Mouse (Mus musculus): ENCODE results near the gene Ntrk1. TPM values are rescaled to one million over a fixed set of nuclear protein-coding genes. Genes with fewer than 3 reads are reported as not detected.

The Ntrk1 gene
- total RNA-seq (2012; rRNA removed) = not detected in 2 replicates
- polyA plus RNA-seq (2012; ENCODE audit: insufficient read depth in 1 of 2, insufficient read length in 2 of 2, low read depth in 1 of 2, low replicate concordance in 2 of 2, missing spikeins in 1 of 2) = not detected

GRCm38 (mm10) chr3:87794922-87795325 is at the start of gene Ntrk1:
Gene Ntrk1, minus strand, starts transcription at chr3:87795162.
- H3K79me2 ChIP-seq (ENCODE audit: control insufficient read depth, insufficient read depth, low read length, poor library complexity) = no peaks in the 10 kb centered on the region
- no peak for DNase-seq (ENCODE audit: low read depth, low spot score)
- H3K27me3 ChIP-seq (ENCODE audit: control insufficient read depth in 1 of 2, insufficient read depth in 2 of 2, low read length in 2 of 2) = peaks cover 0 to 3% of the 10 kb centered on the region in 2 experiments; a peak in 3 of 4 replicates
- peaks cover 0 to 2% of the 10 kb centered on the region in 2 experiments; a peak in 1 of 4 replicates for H3K36me3 ChIP-seq (ENCODE audit: control insufficient read depth in 1 of 2, insufficient read depth in 2 of 2, low read length in 2 of 2)
- H3K4me3 ChIP-seq (ENCODE audit: control insufficient read depth in 1 of 2, insufficient read depth in 1 of 2, low read depth in 2 of 2, low read length in 2 of 2) = no peak within 1 kb of the TSS
- no peak within 1 kb of the TSS for H3K9ac ChIP-seq (ENCODE audit: control insufficient read depth, low read depth, low read length, poor library complexity, severe bottlenecking)
- TF ChIP-seq SIN3A (IDR thresholded peaks at IDR 0.05; ENCODE audit: low read length) (no peak), TBP (IDR thresholded peaks at IDR 0.05; ENCODE audit: low read depth, low read length) (no peak), CHD2 (IDR thresholded peaks at IDR 0.05; ENCODE audit: low read length) (no peak), CHD1 (IDR thresholded peaks at IDR 0.05; ENCODE audit: low read depth, low read length) (no peak), MYC (IDR thresholded peaks at IDR 0.05; ENCODE audit: low read depth, low read length) (no peak), USF1 (IDR thresholded peaks at IDR 0.05; ENCODE audit: low read depth, low read length) (no peak), EP300 (IDR thresholded peaks at IDR 0.05; ENCODE audit: low read depth in 1 of 2, low read length in 2 of 2) (no peak), ETS1 (IDR thresholded peaks at IDR 0.05; ENCODE audit: low read depth, low read length) (no peak), CTCF (IDR thresholded peaks at IDR 0.05 in 2 of 3, conservative IDR thresholded peaks at IDR 0.05 in 1 of 3; ENCODE audit: control insufficient read depth in 1 of 3, insufficient read depth in 1 of 3, low read depth in 2 of 3, low read length in 3 of 3, poor library complexity in 1 of 3, severe bottlenecking in 1 of 3) (no peak), TCF12 (IDR thresholded peaks at IDR 0.05; ENCODE audit: low read depth, low read length) (no peak), ZC3H11A (IDR thresholded peaks at IDR 0.05; ENCODE audit: low read depth, low read length) (no peak), JUND (IDR thresholded peaks at IDR 0.05; ENCODE audit: low read depth, low read length) (no peak), ZMIZ1 (IDR thresholded peaks at IDR 0.05; ENCODE audit: low read depth, low read length) (no peak)
- no peak within 1 kb of the TSS for H3K27ac ChIP-seq (ENCODE audit: control insufficient read depth, low read depth, low read length)
- peaks cover 0 to 11% of the 10 kb centered on the region in 2 experiments; a peak in 2 of 4 replicates for H3K4me1 ChIP-seq (ENCODE audit: control insufficient read depth in 1 of 2, insufficient read depth in 2 of 2, low read length in 2 of 2)
- no peaks in the 10 kb centered on the region for H3K9me3 ChIP-seq (replicated peaks; ENCODE audit: insufficient read depth, low read length)

- TF ChIP-seq MYC (IDR thresholded peaks at IDR 0.05; ENCODE audit: low read depth, low read length) (no peak), TAL1 (IDR thresholded peaks at IDR 0.05; ENCODE audit: low read length) (no peak), ZMIZ1 (IDR thresholded peaks at IDR 0.05; ENCODE audit: low read depth, low read length) (no peak), NRF1 (IDR thresholded peaks at IDR 0.05; ENCODE audit: insufficient read depth, low read depth, low read length, poor library complexity, severe bottlenecking) (no peak)
- DNase-seq (ENCODE audit: low read depth, low spot score) = no peak
These were observed 45.9 kb upstream of the Ntrk1 start for GRCm38 (mm10) chr3:87840858-87841257.

More at GRCm38 (mm10) chr3:87840858-87841257, 45.9 kb upstream of the Ntrk1 start:
- peaks cover 0 to 3% of the 10 kb centered on the region in 2 experiments; a peak in 1 of 4 replicates for H3K36me3 ChIP-seq (ENCODE audit: control insufficient read depth in 1 of 2, insufficient read depth in 2 of 2, low read length in 2 of 2)
- H3K79me2 ChIP-seq (ENCODE audit: control insufficient read depth, insufficient read depth, low read length, poor library complexity) = no peaks in the 10 kb centered on the region
- H3K4me3 ChIP-seq (ENCODE audit: control insufficient read depth in 1 of 2, insufficient read depth in 1 of 2, low read depth in 2 of 2, low read length in 2 of 2) = no peak overlapping the region
- no peaks in the 10 kb centered on the region for H3K9me3 ChIP-seq (replicated peaks; ENCODE audit: insufficient read depth, low read length)
- H3K27me3 ChIP-seq (ENCODE audit: control insufficient read depth in 1 of 2, insufficient read depth in 2 of 2, low read length in 2 of 2) = peaks cover 13 to 14% of the 10 kb centered on the region in 2 experiments
- H3K27ac ChIP-seq (ENCODE audit: control insufficient read depth, low read depth, low read length) = no peak overlapping the region
- H3K4me1 ChIP-seq (ENCODE audit: control insufficient read depth in 1 of 2, insufficient read depth in 2 of 2, low read length in 2 of 2) = peaks cover 0 to 4% of the 10 kb centered on the region in 2 experiments; a peak in 1 of 4 replicates
- no peak overlapping the region for H3K9ac ChIP-seq (ENCODE audit: control insufficient read depth, low read depth, low read length, poor library complexity, severe bottlenecking)
